Mouse (Mus musculus): Measurements from ENCODE around the gene Fggy. TPM values are rescaled to one million over a fixed set of nuclear protein-coding genes. Genes with fewer than 3 reads are reported as not detected.

Fggy gene
- total RNA-seq, 1 experiment, result 8.2 TPM

DNA sequence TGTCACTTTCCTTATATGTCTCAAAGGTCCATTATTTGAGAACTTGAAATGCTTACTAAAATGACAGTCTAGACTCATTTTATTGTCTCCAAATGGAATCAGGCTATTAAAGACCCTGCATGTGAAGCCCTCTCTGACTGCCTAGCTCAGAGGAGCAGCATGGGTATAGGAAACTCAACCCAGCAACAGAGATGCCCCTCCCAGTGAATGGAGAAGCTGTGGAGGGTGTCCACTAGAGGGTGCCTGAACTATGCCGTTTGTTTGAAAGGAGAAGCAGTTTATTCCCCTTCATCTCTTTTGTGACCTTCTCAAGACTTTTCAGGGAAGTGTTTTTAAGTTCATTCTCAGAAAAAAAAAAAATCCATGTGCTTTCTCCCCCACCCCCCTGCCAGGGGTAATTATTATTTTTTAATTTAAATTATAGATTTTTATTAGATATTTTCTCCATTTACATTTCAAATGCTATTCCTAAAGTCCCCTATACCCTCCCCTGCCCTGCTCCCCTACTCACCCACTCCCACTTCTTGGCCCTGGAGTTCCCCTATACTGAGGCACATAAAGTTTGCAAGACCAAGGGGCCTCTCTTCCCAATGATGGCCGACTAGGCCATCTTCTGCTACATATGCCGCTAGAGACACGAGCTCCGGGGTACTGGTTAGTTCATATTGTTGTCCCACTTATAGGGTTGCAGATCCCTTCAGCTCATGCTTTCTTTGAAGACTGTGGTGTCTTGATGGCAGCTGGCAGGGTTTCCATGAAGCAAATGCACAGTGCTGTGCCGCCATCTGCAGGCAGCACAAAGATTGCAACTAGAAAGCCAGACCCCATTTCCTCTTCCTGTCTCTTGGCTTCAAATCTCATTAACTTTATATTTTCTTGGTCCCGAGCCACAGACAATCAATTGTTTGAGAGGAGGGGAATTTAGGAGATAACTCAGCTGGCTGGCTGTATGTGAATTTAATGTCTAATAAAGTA lies 367.2 kb downstream of the Fggy start:
- in situ Hi-C loops (cut with MboI; ENCODE audit: low sequenced_read_pairs in 2 of 2, unreplicated experiment in 2 of 2), result loop anchor here in 1 of 2 experiments (25.0 kb wide), 1 partner anchor 912 kb away; no protein-coding TSS in a partner anchor
- DNase-seq (ENCODE audit: low read depth, low spot score), result peak; percentile 41
- Histone ChIP-seq H3K27ac (ENCODE audit: insufficient read depth, low read depth, low read length, poor library complexity, severe bottlenecking) (no peak overlapping the region), H3K4me3 (ENCODE audit: insufficient read depth in 1 of 2, low read depth in 1 of 2, low read length in 2 of 2, poor library complexity in 1 of 2, severe bottlenecking in 1 of 2) (no peak overlapping the region), H3K36me3 (ENCODE audit: control insufficient read depth, insufficient read depth, low read length, poor library complexity, severe bottlenecking) (no peaks in the 10 kb centered on the region), H3K4me1 (ENCODE audit: control insufficient read depth in 2 of 2, insufficient read depth in 2 of 2, low read length in 2 of 2, poor library complexity in 1 of 2) (no peaks in the 10 kb centered on the region), H3K9ac (ENCODE audit: insufficient read depth, low read depth, low read length, poor library complexity, severe bottlenecking) (no peak overlapping the region), H3K9me3 (ENCODE audit: control insufficient read depth, insufficient read depth, low read depth, low read length) (no peaks in the 10 kb centered on the region)
- TF ChIP-seq ZC3H11A (IDR thresholded peaks at IDR 0.05; ENCODE audit: borderline replicate concordance, low read depth, low read length) (peak; percentile 76; the same call in 1 of the 2 replicates), CHD2 (IDR thresholded peaks at IDR 0.05; ENCODE audit: low read depth, low read length) (no peak)

DNA sequence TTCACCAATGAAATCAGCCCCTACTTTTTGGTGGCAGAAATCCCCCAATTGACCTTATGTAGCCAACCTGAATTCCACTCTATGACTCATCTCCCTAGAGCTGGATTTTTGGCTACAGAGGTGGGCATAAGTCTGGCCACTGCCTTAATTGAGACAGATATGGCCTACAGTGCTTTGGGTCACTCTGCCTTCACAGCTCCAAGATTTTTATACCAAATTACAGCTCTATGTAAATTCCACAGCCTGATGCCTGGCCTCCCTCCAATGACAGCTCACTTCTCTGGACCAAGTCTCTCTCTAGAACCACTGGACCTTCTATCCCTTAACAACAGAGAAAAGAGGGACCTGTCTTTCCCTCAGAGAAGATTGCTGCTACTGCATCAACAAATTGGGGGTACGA lies 371.5 kb downstream of the Fggy start:
- in situ Hi-C loops (cut with MboI; ENCODE audit: low sequenced_read_pairs in 2 of 2, unreplicated experiment in 2 of 2), result no loop called here

DNA sequence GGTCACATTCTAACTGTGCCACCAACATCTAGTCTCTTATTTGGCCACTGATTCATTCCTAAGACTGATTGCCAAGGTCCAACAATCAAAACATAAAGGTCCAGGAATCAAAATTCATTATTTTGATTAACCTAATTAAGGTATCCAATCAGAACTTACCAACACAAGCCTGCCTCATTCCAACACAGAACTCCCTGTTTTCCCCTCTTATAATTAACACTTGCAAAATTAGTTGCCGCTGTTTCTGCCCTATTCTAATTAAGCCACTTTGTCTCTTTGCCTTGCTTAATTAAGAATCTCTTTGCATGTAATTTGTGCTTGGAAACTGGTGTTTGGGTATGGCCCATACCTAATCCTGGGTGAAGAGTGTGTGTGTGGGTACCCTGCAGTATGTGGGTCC lies 372.6 kb downstream of the Fggy start:
- no peaks in the 10 kb centered on the region for H3K9me3 ChIP-seq (ENCODE audit: control insufficient read depth, insufficient read depth, low read depth, low read length)
- H3K9ac ChIP-seq (ENCODE audit: insufficient read depth, low read depth, low read length, poor library complexity, severe bottlenecking), result no peak overlapping the region
- no peak overlapping the region for H3K27ac ChIP-seq (ENCODE audit: insufficient read depth, low read depth, low read length, poor library complexity, severe bottlenecking)
- no peak for DNase-seq (ENCODE audit: low read depth, low spot score)
- H3K4me3 ChIP-seq (ENCODE audit: insufficient read depth in 1 of 2, low read depth in 1 of 2, low read length in 2 of 2, poor library complexity in 1 of 2, severe bottlenecking in 1 of 2), result no peak overlapping the region
- no peaks in the 10 kb centered on the region for H3K4me1 ChIP-seq (ENCODE audit: control insufficient read depth in 2 of 2, insufficient read depth in 2 of 2, low read length in 2 of 2, poor library complexity in 1 of 2)
- H3K36me3 ChIP-seq (ENCODE audit: control insufficient read depth, insufficient read depth, low read length, poor library complexity, severe bottlenecking), result no peaks in the 10 kb centered on the region
- in situ Hi-C loops (cut with MboI; ENCODE audit: low sequenced_read_pairs in 2 of 2, unreplicated experiment in 2 of 2), result no loop called here
- TF ChIP-seq ZNF384 (IDR thresholded peaks at IDR 0.05; ENCODE audit: low read depth, low read length) (no peak), ZC3H11A (IDR thresholded peaks at IDR 0.05; ENCODE audit: borderline replicate concordance, low read depth, low read length) (no peak), CHD2 (IDR thresholded peaks at IDR 0.05; ENCODE audit: low read depth, low read length) (no peak), HCFC1 (IDR thresholded peaks at IDR 0.05; ENCODE audit: borderline replicate concordance, insufficient read depth, low read length) (no peak), MAFK (IDR thresholded peaks at IDR 0.05; ENCODE audit: insufficient read depth, low read depth, low read length) (no peak)

More for the DNA sequence above, 371.5 kb downstream of the Fggy start:
- no peaks in the 10 kb centered on the region for H3K36me3 ChIP-seq (ENCODE audit: control insufficient read depth, insufficient read depth, low read length, poor library complexity, severe bottlenecking)
- DNase-seq (ENCODE audit: low read depth, low spot score), result no peak
- no peak overlapping the region for H3K4me3 ChIP-seq (ENCODE audit: insufficient read depth in 1 of 2, low read depth in 1 of 2, low read length in 2 of 2, poor library complexity in 1 of 2, severe bottlenecking in 1 of 2)
- no peak overlapping the region for H3K27ac ChIP-seq (ENCODE audit: insufficient read depth, low read depth, low read length, poor library complexity, severe bottlenecking)
- H3K9me3 ChIP-seq (ENCODE audit: control insufficient read depth, insufficient read depth, low read depth, low read length), result no peaks in the 10 kb centered on the region
- H3K4me1 ChIP-seq (ENCODE audit: control insufficient read depth in 2 of 2, insufficient read depth in 2 of 2, low read length in 2 of 2, poor library complexity in 1 of 2), result no peaks in the 10 kb centered on the region
- H3K9ac ChIP-seq (ENCODE audit: insufficient read depth, low read depth, low read length, poor library complexity, severe bottlenecking), result no peak overlapping the region
- TF ChIP-seq MAFK (IDR thresholded peaks at IDR 0.05; ENCODE audit: insufficient read depth, low read depth, low read length), result no peak
- no peak for TF ChIP-seq ZC3H11A (IDR thresholded peaks at IDR 0.05; ENCODE audit: borderline replicate concordance, low read depth, low read length)
- TF ChIP-seq ZNF384 (IDR thresholded peaks at IDR 0.05; ENCODE audit: low read depth, low read length), result no peak
- no peak for TF ChIP-seq CHD2 (IDR thresholded peaks at IDR 0.05; ENCODE audit: low read depth, low read length)
- no peak for TF ChIP-seq HCFC1 (IDR thresholded peaks at IDR 0.05; ENCODE audit: borderline replicate concordance, insufficient read depth, low read length)

DNA sequence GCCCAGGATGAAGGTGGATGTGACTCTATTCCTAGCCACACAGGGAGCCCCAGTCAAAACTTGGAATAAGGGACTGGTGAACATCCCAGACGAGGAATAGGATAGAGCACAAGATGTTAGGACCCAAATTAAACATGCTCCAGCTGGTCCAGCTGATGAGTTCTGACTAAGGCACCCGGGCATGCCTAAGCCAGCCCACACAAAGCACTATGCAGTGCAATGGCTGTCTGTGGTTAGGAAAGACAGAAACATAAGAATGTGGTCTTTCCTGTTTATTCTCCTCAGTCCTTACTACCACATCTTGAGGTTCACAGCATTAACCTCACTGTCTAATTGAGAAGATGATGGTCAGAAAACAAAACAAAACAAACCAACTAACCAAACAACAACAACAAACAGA lies 374.0 kb downstream of the Fggy start:
- no peak overlapping the region for H3K27ac ChIP-seq (ENCODE audit: insufficient read depth, low read depth, low read length, poor library complexity, severe bottlenecking)
- H3K4me3 ChIP-seq (ENCODE audit: insufficient read depth in 1 of 2, low read depth in 1 of 2, low read length in 2 of 2, poor library complexity in 1 of 2, severe bottlenecking in 1 of 2), result no peak overlapping the region
- no peak overlapping the region for H3K9ac ChIP-seq (ENCODE audit: insufficient read depth, low read depth, low read length, poor library complexity, severe bottlenecking)
- DNase-seq (ENCODE audit: low read depth, low spot score), result no peak
- in situ Hi-C loops (cut with MboI; ENCODE audit: low sequenced_read_pairs in 2 of 2, unreplicated experiment in 2 of 2), result no loop called here
- TF ChIP-seq HCFC1 (IDR thresholded peaks at IDR 0.05; ENCODE audit: borderline replicate concordance, insufficient read depth, low read length) (no peak), ZNF384 (IDR thresholded peaks at IDR 0.05; ENCODE audit: low read depth, low read length) (no peak), ZC3H11A (IDR thresholded peaks at IDR 0.05; ENCODE audit: borderline replicate concordance, low read depth, low read length) (no peak), CHD2 (IDR thresholded peaks at IDR 0.05; ENCODE audit: low read depth, low read length) (no peak), MAFK (IDR thresholded peaks at IDR 0.05; ENCODE audit: insufficient read depth, low read depth, low read length) (no peak)
- no peaks in the 10 kb centered on the region for H3K4me1 ChIP-seq (ENCODE audit: control insufficient read depth in 2 of 2, insufficient read depth in 2 of 2, low read length in 2 of 2, poor library complexity in 1 of 2)
- H3K9me3 ChIP-seq (ENCODE audit: control insufficient read depth, insufficient read depth, low read depth, low read length), result no peaks in the 10 kb centered on the region
- no peaks in the 10 kb centered on the region for H3K36me3 ChIP-seq (ENCODE audit: control insufficient read depth, insufficient read depth, low read length, poor library complexity, severe bottlenecking)

All from ES-E14 (cell line).